Mouse (Mus musculus): Measurements from ENCODE around the gene Cacna2d3. TPM values are rescaled to one million over a fixed set of nuclear protein-coding genes. Genes with fewer than 3 reads are reported as not detected.

Cacna2d3 gene
- total and polyA plus RNA-seq, 2 experiments from 2014 or later, result 24.0 to 32.8 TPM

GRCm38 (mm10) chr14:29260621-29261020, 461.0 kb downstream of the Cacna2d3 start:
- no peaks in the 10 kb centered on the region for H3K36me3 ChIP-seq (ENCODE audit: insufficient read depth, low read length)
- no peak for DNase-seq (ENCODE audit: low spot score)
- no peak overlapping the region for H3K4me2 ChIP-seq (ENCODE audit: low read depth, low read length, poor library complexity, severe bottlenecking)
- H3K9ac ChIP-seq (replicated peaks; ENCODE audit: low read length, poor library complexity, severe bottlenecking), result no peak overlapping the region
- 100% methylated on average over 1 of the region's 1 CpGs for WGBS
- H3K27ac ChIP-seq (ENCODE audit: low read depth, low read length), result no peak overlapping the region
- no peak for TF ChIP-seq CTCF (IDR thresholded peaks at IDR 0.05)
- no peaks in the 10 kb centered on the region for H3K4me1 ChIP-seq (ENCODE audit: insufficient read depth, low read length)
- ATAC-seq (ENCODE audit: low FRiP score), result no peak
- H3K4me3 ChIP-seq (ENCODE audit: low read depth, low read length), result no peak overlapping the region
- H3K27me3 ChIP-seq (ENCODE audit: insufficient read depth, low read length), result no peaks in the 10 kb centered on the region
- H3K9me3 ChIP-seq (ENCODE audit: low read length), result no peaks in the 10 kb centered on the region

DNA sequence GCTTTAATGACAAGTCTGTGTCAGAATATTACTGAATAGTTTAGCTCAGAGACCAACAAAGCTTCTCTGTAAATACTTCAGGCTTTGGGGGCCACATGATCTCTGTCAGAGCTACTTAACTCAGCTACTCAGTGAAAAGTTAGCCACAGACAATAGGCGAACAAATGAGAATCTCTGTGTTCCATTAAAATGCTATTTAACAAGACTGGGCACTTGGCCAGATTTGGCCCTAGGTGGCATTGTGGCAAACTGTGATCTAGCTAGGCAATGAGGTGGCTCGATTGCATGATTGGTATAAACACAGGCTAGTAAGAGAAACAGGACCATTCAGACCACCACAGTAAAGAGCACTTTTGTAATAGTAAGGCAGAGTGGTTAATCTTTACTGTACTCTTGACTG, 478.1 kb downstream of the Cacna2d3 start:
- no peak for ATAC-seq (ENCODE audit: low FRiP score)
- WGBS, result 53% methylated on average over 2 of the region's 2 CpGs
- peak; percentile 44 for DNase-seq (ENCODE audit: low spot score)

GRCm38 (mm10) chr14:29238446-29238845, 483.2 kb downstream of the Cacna2d3 start:
- no peak for TF ChIP-seq CTCF (IDR thresholded peaks at IDR 0.05)
- WGBS, result 84% methylated on average over 3 of the region's 3 CpGs
- DNase-seq (ENCODE audit: low spot score), result no peak
- Histone ChIP-seq H3K36me3 (ENCODE audit: insufficient read depth, low read length) (no peaks in the 10 kb centered on the region), H3K4me1 (ENCODE audit: insufficient read depth, low read length) (no peaks in the 10 kb centered on the region), H3K27ac (ENCODE audit: low read depth, low read length) (no peak overlapping the region), H3K4me2 (ENCODE audit: low read depth, low read length, poor library complexity, severe bottlenecking) (no peak overlapping the region), H3K27me3 (ENCODE audit: insufficient read depth, low read length) (no peaks in the 10 kb centered on the region), H3K4me3 (ENCODE audit: low read depth, low read length) (no peak overlapping the region), H3K9me3 (ENCODE audit: low read length) (no peaks in the 10 kb centered on the region), H3K9ac (replicated peaks; ENCODE audit: low read length, poor library complexity, severe bottlenecking) (no peak overlapping the region)
- ATAC-seq (ENCODE audit: low FRiP score), result no peak

More for the DNA sequence above, 478.1 kb downstream of the Cacna2d3 start:
- Histone ChIP-seq H3K4me3 (ENCODE audit: low read depth, low read length) (no peak overlapping the region), H3K9ac (replicated peaks; ENCODE audit: low read length, poor library complexity, severe bottlenecking) (no peak overlapping the region), H3K4me2 (ENCODE audit: low read depth, low read length, poor library complexity, severe bottlenecking) (no peak overlapping the region), H3K9me3 (ENCODE audit: low read length) (no peaks in the 10 kb centered on the region), H3K4me1 (ENCODE audit: insufficient read depth, low read length) (no peaks in the 10 kb centered on the region), H3K36me3 (ENCODE audit: insufficient read depth, low read length) (no peaks in the 10 kb centered on the region), H3K27ac (ENCODE audit: low read depth, low read length) (no peak overlapping the region), H3K27me3 (ENCODE audit: insufficient read depth, low read length) (no peaks in the 10 kb centered on the region)
- TF ChIP-seq CTCF (IDR thresholded peaks at IDR 0.05), result no peak

DNA sequence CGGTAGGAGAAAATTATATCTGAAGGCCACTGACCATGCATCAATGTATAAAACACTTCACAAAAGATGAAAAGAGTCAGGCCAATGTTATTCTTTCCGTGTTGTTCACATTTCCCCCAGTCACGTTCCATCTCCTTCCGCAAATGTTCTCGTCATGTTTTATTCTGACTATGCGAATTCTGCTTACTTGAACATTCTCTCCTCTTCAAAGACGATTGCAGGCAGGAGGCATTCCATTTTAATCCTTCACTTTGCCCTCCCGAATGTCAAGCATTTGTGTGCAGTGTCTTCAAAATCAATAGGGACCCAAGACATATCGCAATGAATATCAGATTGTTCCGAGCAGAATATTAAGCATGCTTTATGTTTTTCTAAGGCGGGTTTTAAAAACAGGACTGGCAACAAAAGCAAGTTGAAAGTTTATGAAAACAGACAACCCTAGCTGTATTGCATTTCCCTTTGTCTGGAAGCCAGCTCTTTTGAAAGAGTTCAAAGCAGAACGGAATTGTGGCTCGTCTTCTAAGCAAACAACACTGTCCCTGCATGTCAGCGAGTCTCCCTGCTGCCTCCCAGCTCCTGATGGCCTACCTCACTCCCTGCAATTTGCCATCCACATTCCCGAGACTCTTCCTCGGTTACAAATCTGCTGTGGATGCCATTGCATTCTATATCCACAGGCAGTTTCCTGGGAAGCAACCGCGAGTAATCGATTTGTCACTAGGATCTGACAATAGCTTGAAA, 492.5 kb downstream of the Cacna2d3 start:
- peak; percentile 49 for DNase-seq (ENCODE audit: low spot score)
- TF ChIP-seq CTCF (IDR thresholded peaks at IDR 0.05), result 0 out of 2 replicates have a peak, but pooled peaks have one; percentile 16
- H3K9me3 ChIP-seq (ENCODE audit: low read length), result no peaks in the 10 kb centered on the region
- H3K36me3 ChIP-seq (ENCODE audit: insufficient read depth, low read length), result no peaks in the 10 kb centered on the region
- ATAC-seq (ENCODE audit: low FRiP score), result no peak
- H3K27me3 ChIP-seq (ENCODE audit: insufficient read depth, low read length), result no peaks in the 10 kb centered on the region
- 10% methylated on average over 19 of the region's 19 CpGs for WGBS
- H3K4me3 ChIP-seq (ENCODE audit: low read depth, low read length), result no peak overlapping the region
- H3K4me1 ChIP-seq (ENCODE audit: insufficient read depth, low read length), result no peaks in the 10 kb centered on the region; the same call in 1 of the 2 replicates
- H3K27ac ChIP-seq (ENCODE audit: low read depth, low read length), result no peak overlapping the region
- H3K4me2 ChIP-seq (ENCODE audit: low read depth, low read length, poor library complexity, severe bottlenecking), result peak overlapping the region; percentile 23; the same call in 1 of the 2 replicates
- H3K9ac ChIP-seq (replicated peaks; ENCODE audit: low read length, poor library complexity, severe bottlenecking), result no peak overlapping the region

DNA sequence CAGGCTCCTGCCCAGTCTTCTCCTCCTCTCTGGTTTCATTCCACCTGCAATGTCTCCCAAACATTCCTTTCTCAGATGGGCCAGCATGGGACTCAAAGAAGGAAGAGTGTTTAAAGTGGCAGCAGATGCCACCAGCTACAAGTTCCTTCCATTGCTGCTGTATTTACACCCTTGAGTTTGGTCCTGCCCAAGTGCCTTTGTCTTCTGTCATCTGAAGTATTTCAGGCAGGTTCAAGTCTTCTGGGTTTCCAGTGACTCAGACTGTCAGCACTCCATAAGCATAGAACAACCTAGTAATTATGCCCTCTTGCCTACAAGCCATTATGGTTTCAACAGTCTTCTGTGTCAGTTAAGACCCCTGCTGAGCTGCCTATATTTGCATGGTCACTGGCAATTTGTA, 493.2 kb downstream of the Cacna2d3 start:
- Histone ChIP-seq H3K27ac (ENCODE audit: low read depth, low read length) (no peak overlapping the region), H3K4me1 (ENCODE audit: insufficient read depth, low read length) (no peaks in the 10 kb centered on the region; the same call in 1 of the 2 replicates), H3K9ac (replicated peaks; ENCODE audit: low read length, poor library complexity, severe bottlenecking) (no peak overlapping the region), H3K4me2 (ENCODE audit: low read depth, low read length, poor library complexity, severe bottlenecking) (no peak overlapping the region), H3K27me3 (ENCODE audit: insufficient read depth, low read length) (no peaks in the 10 kb centered on the region), H3K9me3 (ENCODE audit: low read length) (no peaks in the 10 kb centered on the region), H3K36me3 (ENCODE audit: insufficient read depth, low read length) (no peaks in the 10 kb centered on the region), H3K4me3 (ENCODE audit: low read depth, low read length) (no peak overlapping the region)
- ATAC-seq (ENCODE audit: low FRiP score) (no peak), DNase-seq (ENCODE audit: low spot score) (no peak)
- no peak for TF ChIP-seq CTCF (IDR thresholded peaks at IDR 0.05)

GRCm38 (mm10) chr14:29227959-29228358, 493.7 kb downstream of the Cacna2d3 start:
- Histone ChIP-seq H3K27ac (ENCODE audit: low read depth, low read length) (no peak overlapping the region), H3K4me3 (ENCODE audit: low read depth, low read length) (no peak overlapping the region), H3K27me3 (ENCODE audit: insufficient read depth, low read length) (no peaks in the 10 kb centered on the region), H3K36me3 (ENCODE audit: insufficient read depth, low read length) (no peaks in the 10 kb centered on the region), H3K4me1 (ENCODE audit: insufficient read depth, low read length) (no peaks in the 10 kb centered on the region; the same call in 1 of the 2 replicates), H3K9ac (replicated peaks; ENCODE audit: low read length, poor library complexity, severe bottlenecking) (no peak overlapping the region), H3K4me2 (ENCODE audit: low read depth, low read length, poor library complexity, severe bottlenecking) (no peak overlapping the region), H3K9me3 (ENCODE audit: low read length) (no peaks in the 10 kb centered on the region)
- ATAC-seq (ENCODE audit: low FRiP score), result no peak
- WGBS, result 83% methylated on average over 2 of the region's 2 CpGs
- TF ChIP-seq CTCF (IDR thresholded peaks at IDR 0.05), result no peak
- no peak for DNase-seq (ENCODE audit: low spot score)

All from midbrain, postnatal 0 days (tissue).